ENCODE assay signal across 8 mouse cellular contexts in genomic region chr9:21091707-21092320, GRCm38 (mm10). TPM values are rescaled to one million over a fixed set of nuclear protein-coding genes. Genes with fewer than 3 reads are reported as not detected.
DNase-seq lines count a peak whose midpoint lies in the region; ATAC-seq lines count a peak whose summit lies in the region.

TSS of gene Gm38431 (minus strand) at chr9:21091997.
TSS of gene Raver1 (minus strand) at chr9:21092008.

- H3K4me2 ChIP-seq in heart, embryonic 14.5 days (ENCODE audit: low read length): peak within 1 kb of the TSS; percentile 90
- peak within 1 kb of the TSS; percentile 92 for H3K4me2 ChIP-seq in liver, embryonic 13.5 days
- peak within 1 kb of the TSS; percentile 90 for H3K4me2 ChIP-seq in stomach, embryonic 16.5 days (ENCODE audit: low read depth, low read length)

- DNase-seq in c-Kit-negative CD71-positive TER-119-positive erythroid progenitor cells, embryonic 14.5 days (ENCODE audit: low read depth, low spot score): peak; percentile 96
- peak; percentile 97 for DNase-seq in fibroblast of lung, adult 2 months (ENCODE audit: low read depth)
- peak; percentile 99 for DNase-seq in kidney, postnatal 14 days
- DNase-seq in liver, embryonic 13.5 days: peak; percentile 98
- peak; percentile 95 for DNase-seq in neural tube, embryonic 10.5 days (ENCODE audit: extremely low spot score, low spot score)

- peak within 1 kb of the TSS; percentile 88 to 92 for H3K27ac ChIP-seq in heart, embryonic 14.5 days (replicated peaks in 1 of 2; ENCODE audit: control insufficient read depth in 1 of 2, insufficient read depth in 1 of 2, low read depth in 2 of 2, low read length in 2 of 2)
- H3K27ac ChIP-seq in liver, embryonic 13.5 days: peak within 1 kb of the TSS; percentile 87
- peak within 1 kb of the TSS; percentile 86 for H3K27ac ChIP-seq in stomach, embryonic 16.5 days (ENCODE audit: low read length)

- peak within 1 kb of the TSS; percentile 87 for H3K9ac ChIP-seq in heart, embryonic 14.5 days (ENCODE audit: low read length)
- H3K9ac ChIP-seq in liver, embryonic 13.5 days: peak within 1 kb of the TSS; percentile 80
- H3K9ac ChIP-seq in stomach, embryonic 16.5 days (ENCODE audit: low read length): peak within 1 kb of the TSS; percentile 74

- no peaks in the 10 kb centered on the region for H3K9me3 ChIP-seq in heart, embryonic 14.5 days (ENCODE audit: control insufficient read depth, low read length)
- H3K9me3 ChIP-seq in liver, embryonic 13.5 days (replicated peaks): no peaks in the 10 kb centered on the region
- no peaks in the 10 kb centered on the region for H3K9me3 ChIP-seq in stomach, embryonic 16.5 days (replicated peaks; ENCODE audit: control insufficient read depth, low read length)

- ATAC-seq in CD4-positive, CD25-positive, alpha-beta regulatory T cell, adult 4 months: peak; percentile 98
- peak; percentile 98 for ATAC-seq in heart, embryonic 14.5 days (ENCODE audit: insufficient number of reproducible peaks, insufficient read depth, low FRiP score, low read depth)
- ATAC-seq in liver, embryonic 13.5 days (ENCODE audit: low read depth): peak; percentile 99
- peak; percentile 100 for ATAC-seq in stomach, embryonic 16.5 days (ENCODE audit: insufficient read depth, low FRiP score)

- peaks cover 6 to 24% of the 10 kb centered on the region in 2 experiments for H3K4me1 ChIP-seq in heart, embryonic 14.5 days (ENCODE audit: control insufficient read depth in 2 of 2, insufficient read depth in 2 of 2, low read length in 2 of 2)
- H3K4me1 ChIP-seq in liver, embryonic 13.5 days (replicated peaks): peaks cover 49% of the 10 kb centered on the region
- peaks cover 15% of the 10 kb centered on the region for H3K4me1 ChIP-seq in stomach, embryonic 16.5 days (ENCODE audit: control insufficient read depth, insufficient read depth, low read length)

- under 1% methylated on average over 54 of the region's 54 CpGs for WGBS in heart, embryonic 14.5 days
- WGBS in liver, embryonic 13.5 days (ENCODE audit: insufficient replicate concordance): under 1% methylated on average over 54 of the region's 54 CpGs
- WGBS in stomach, embryonic 16.5 days: under 1% methylated on average over 54 of the region's 54 CpGs

- peak within 1 kb of the TSS; percentile 84 to 85 for H3K4me3 ChIP-seq in heart, embryonic 14.5 days (ENCODE audit: control insufficient read depth in 1 of 2, insufficient read depth in 1 of 2, low read depth in 1 of 2, low read length in 2 of 2)
- peak within 1 kb of the TSS; percentile 74 for H3K4me3 ChIP-seq in liver, embryonic 13.5 days (replicated peaks)
- H3K4me3 ChIP-seq in stomach, embryonic 16.5 days (replicated peaks; ENCODE audit: low read length): peak within 1 kb of the TSS; percentile 68

- peaks cover 42% of the 10 kb centered on the region for H3K36me3 ChIP-seq in heart, embryonic 14.5 days (ENCODE audit: control insufficient read depth, insufficient read depth, low read length)
- peaks cover 45% of the 10 kb centered on the region for H3K36me3 ChIP-seq in liver, embryonic 13.5 days
- 0 out of 2 replicates have a peak, but pooled peaks cover 5% of the 10 kb centered on the region for H3K36me3 ChIP-seq in stomach, embryonic 16.5 days (ENCODE audit: control insufficient read depth, insufficient read depth, low read length)

- no peaks in the 10 kb centered on the region for H3K27me3 ChIP-seq in heart, embryonic 14.5 days (ENCODE audit: control insufficient read depth, insufficient read depth, low read length)
- H3K27me3 ChIP-seq in liver, embryonic 13.5 days: no peaks in the 10 kb centered on the region
- H3K27me3 ChIP-seq in stomach, embryonic 16.5 days (ENCODE audit: control insufficient read depth, insufficient read depth, low read length): no peaks in the 10 kb centered on the region

RNA-seq across cellular contexts. Expression of gene Gm38431, which starts in this region (rescaled TPM):
- polyA plus RNA-seq in CD4-positive, CD25-positive, alpha-beta regulatory T cell, adult 4 months (2017; shearing (Covaris generic)): 1 to 10 TPM in 1 of 2 experiments, under 1 TPM in 1; 0.20 to 2.9 TPM
- 1.3 and 1.4 TPM in 2 replicates for polyA plus RNA-seq in heart, embryonic 14.5 days (2014; fragmentation: Nextera tagmentation; extraction: Ambion mirVana)
- polyA plus RNA-seq in liver, embryonic 13.5 days (2015; fragmentation: Nextera tagmentation; extraction: Ambion mirVana): 1.3 and 1.6 TPM in 2 replicates
- 1.2 and 2.1 TPM in 2 replicates for polyA plus RNA-seq in stomach, embryonic 16.5 days (2015; fragmentation: Nextera tagmentation; extraction: Ambion mirVana)

RNA-seq across cellular contexts. Expression of gene Raver1, which starts in this region (rescaled TPM):
- 10 to 100 TPM; 18.5 to 21.1 TPM for polyA plus RNA-seq in CD4-positive, CD25-positive, alpha-beta regulatory T cell, adult 4 months (2017; shearing (Covaris generic))
- 43.9 and 44.9 TPM in 2 replicates for polyA plus RNA-seq in heart, embryonic 14.5 days (2014; fragmentation: Nextera tagmentation; extraction: Ambion mirVana)
- 18.4 and 27.0 TPM in 2 replicates for polyA plus RNA-seq in liver, embryonic 13.5 days (2015; fragmentation: Nextera tagmentation; extraction: Ambion mirVana)
- 40.3 and 40.8 TPM in 2 replicates for polyA plus RNA-seq in stomach, embryonic 16.5 days (2015; fragmentation: Nextera tagmentation; extraction: Ambion mirVana)

Comparison
In these comparisons a context has a peak if more than half of its experiments do, and no peak if none do; other contexts are left out.
1. Peak in every context shown above with its lines: DNase-seq, ATAC-seq, H3K4me3 ChIP-seq and H3K27ac ChIP-seq.